Mouse (Mus musculus): ENCODE data around the gene Tprgl.

DNA sequence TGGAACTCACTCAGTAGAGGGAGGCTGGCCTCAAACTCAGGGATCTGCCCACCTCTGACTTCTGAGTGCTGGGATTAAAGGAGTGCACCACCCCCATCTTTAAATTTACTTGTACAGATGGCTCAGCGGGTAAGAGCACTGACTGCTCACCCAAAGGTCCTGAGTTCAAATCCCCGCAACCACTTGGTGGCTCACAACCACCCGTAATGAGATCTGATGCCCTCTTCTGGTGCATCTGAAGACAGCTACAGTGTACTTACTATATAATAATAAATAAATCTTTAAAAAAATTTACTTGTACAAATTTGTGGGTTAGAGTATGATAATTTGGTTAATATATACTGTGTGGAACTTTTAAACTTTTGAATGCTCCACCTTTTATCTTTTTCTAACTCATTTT, 15.8 kb downstream of the Tprgl start:
- TF ChIP-seq POLR2A (IDR thresholded peaks at IDR 0.05; ENCODE audit: borderline replicate concordance, insufficient read depth, low read length) (no peak), CTCF (IDR thresholded peaks at IDR 0.05; ENCODE audit: borderline replicate concordance, insufficient read depth, low read depth, low read length) (no peak)
